Mouse (Mus musculus): Measurements from ENCODE around the gene Stoml2.
A peak's percentile ranks its signal among the peaks of the same experiment; 100 is the strongest.

The Stoml2 gene

DNA sequence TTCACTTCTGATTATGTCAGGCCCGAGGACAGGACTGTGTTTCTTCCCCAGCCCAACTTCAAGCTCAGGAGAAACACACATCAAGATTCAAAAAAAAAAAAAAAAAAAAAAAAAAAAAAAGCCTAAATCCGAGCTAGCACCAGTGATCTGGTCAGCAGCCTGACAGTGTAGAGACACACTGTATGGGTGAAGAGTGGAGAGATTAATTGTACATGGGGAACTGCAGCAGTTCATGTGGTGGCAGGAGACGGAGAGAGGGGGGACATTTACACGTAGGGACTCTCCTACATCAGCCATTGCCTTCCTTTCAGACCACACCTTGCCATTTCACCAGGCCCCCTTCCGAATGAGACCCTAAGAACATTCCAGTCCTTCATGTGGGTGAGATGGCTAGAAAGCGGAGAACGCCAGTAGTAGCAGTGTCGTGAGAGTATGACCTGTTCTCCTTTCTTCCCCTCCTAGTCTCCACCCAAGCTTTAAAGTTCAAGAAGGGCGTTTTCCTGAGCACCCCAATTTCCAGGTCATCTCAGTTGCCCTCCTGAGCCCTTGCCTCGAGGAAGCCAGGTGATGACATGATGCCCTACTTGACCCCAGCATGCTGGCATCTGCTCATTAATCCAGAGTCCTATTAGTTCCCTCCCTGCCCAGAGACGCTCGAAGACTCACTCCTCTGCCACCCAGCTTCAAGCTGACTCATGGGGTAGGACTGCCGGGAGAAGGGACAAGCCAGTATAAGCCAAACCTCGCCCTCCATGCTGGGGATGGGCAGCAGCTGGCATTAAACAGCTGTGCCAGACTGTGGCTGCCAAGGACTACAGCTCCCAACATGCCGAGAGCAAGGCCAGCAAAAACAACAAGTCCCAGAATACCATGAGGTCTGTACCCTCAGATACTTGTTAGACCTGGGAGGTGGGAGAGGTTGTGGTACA, 7.3 kb upstream of the Stoml2 start:
- peak; percentile 27 for DNase-seq (ENCODE audit: low spot score)

DNA sequence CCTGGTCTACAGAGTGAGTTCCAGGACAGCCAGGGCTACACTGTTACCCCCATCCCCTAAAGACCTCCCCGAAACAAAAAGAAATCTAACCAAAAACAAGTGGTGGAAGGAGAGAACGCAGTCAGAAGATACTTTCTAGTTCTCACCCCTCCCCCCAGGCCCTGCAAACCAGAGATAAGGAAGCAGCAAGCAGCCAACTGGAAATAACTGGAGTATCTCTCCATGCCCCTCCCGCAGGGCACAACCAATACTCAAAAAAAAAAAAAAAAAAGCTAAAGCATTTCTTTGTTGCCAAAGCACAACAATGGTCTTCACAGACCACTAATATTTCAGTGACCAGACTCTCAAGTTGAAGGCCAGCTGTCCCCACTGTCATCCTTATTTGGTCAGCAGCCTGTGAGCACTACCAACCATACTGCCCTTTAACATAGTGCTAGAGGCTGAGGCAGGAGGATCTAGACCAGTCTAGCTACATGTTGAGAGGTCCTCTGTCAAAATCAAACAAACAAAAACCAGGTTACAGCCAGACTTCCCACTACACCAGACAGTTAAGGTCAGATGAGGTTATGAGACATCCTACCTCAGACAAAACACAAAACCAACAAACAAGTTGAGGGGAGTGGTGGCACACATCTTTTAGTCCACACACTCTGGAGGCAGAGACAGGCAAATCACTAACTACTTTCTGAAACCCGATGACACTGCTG, 6.5 kb upstream of the Stoml2 start:
- DNase-seq (ENCODE audit: low spot score), result no peak

DNA sequence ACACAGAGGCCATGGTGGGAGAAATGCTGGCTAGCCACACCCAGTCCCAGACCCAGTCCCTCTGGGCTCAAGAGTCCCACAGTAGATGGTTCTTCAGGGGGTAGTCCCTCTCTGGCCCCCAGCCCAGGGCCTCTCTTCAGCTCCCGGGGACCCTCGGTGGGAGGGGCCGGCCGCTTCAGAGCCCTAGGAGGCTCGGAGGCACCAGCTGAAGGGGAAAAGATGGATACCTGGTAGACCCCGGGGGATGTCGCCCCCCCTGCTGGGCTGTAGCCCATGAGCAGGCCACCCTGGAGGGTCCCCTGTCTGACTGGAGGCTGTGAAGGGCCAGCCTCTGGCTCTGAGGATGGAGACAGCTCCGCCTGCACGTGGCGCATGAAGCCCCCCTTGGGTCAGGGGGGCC, 4.8 kb upstream of the Stoml2 start:
- DNase-seq (ENCODE audit: low spot score), result no peak

DNA sequence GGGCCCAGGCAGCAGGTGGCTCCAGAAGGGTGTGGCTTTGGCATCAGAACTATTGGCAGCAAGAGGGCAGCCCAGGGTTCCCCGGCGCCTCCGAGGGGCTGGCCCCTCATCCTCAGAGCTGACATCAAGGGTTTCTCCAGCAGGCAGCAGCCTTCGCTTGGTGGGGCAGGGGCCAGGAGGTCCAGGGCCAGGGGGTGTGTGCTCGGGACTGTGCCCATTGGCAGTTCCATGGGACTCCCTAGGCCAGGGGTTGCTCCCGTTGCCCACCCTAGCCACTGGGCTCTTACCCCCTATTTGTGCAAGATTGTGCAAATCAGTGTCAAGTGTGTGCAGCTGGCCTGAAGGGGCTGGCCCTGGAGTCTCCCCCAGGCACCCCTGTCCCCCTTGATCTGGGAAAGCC, 4.3 kb upstream of the Stoml2 start:
- no peak for DNase-seq (ENCODE audit: low spot score)

DNA sequence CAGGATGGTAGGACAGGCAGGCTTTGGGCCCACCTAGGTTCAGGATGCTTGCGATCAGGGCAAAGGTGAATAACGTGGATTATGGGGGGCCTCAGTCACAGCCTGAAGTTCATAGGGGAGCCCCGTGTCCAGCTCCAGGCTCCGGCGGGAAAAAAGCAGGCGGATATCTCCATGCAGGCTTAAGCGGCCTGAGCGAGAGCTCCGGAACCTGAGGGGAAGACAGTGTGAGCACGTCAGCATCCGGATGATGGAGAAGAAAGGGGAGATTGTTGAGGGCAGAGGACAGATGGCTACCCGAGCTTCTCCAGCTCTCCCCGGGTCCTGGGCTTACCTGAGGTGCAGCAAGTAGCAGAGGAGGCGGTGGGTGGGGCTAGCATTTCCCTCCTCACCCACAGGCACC, 2.0 kb upstream of the Stoml2 start:
- no peak for DNase-seq (ENCODE audit: low spot score)

- DNase-seq (ENCODE audit: low spot score), result no peak
These were observed 991 bp upstream of the Stoml2 start for GRCm38 (mm10) chr4:43032501-43032900.

GRCm38 (mm10) chr4:43030780-43031230, 705 bp downstream of the Stoml2 start:
- DNase-seq (ENCODE audit: low spot score), result no peak

- no peak for DNase-seq (ENCODE audit: low spot score)
These were observed 1.2 kb downstream of the Stoml2 start for GRCm38 (mm10) chr4:43030352-43030751.

- DNase-seq (ENCODE audit: low spot score), result no peak
These were observed 1.8 kb downstream of the Stoml2 start for GRCm38 (mm10) chr4:43029749-43030148.

- no peak for DNase-seq (ENCODE audit: low spot score)
These were observed 2.4 kb downstream of the Stoml2 start for GRCm38 (mm10) chr4:43029121-43029520.

DNA sequence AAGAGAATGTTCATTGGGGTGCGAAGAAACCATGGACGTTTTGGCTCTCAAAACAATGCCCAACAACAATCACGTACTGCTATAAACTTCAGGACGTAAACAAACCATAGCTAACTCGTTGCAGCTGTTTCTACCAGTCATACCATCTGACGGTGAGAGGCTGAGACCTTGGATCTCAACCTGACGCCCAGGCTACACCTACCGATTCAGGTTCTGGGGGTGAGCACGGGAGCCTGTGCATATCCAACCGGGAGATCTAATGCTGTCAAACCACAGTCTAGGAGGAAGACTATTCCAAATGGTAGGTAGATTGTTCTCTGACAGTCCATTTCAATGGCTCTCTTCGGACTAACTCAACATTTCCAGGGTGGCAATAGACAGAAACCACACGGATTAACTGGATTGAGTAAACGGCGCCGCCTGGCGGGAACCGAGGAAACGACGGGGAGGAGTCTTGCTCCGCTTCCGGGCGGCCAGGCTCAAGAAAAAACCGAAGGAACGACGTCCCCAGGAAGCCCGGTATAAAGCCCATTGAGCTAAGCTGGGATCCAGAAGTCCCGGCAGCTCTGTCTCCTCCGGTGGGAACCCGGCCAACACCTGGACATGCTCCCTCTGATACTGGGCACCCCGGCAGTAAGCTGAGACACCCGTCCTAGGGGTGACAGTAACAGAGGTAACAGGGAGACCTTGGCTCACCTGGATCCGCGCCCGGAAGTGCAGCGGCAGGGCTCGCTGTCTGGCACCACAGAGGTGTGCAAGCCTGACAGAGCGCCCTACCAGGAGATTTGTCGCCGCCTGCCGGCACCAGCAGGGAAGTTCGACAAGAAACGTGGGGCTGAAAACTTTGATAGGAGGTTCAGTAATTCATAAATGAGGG, 6.2 kb downstream of the Stoml2 start, which contains the start of gene Pigo:
TSS of gene Pigo (minus strand) at position 736 of the 877 bp plus-strand sequence.
- DNase-seq (ENCODE audit: low spot score), result peak; percentile 93

DNA sequence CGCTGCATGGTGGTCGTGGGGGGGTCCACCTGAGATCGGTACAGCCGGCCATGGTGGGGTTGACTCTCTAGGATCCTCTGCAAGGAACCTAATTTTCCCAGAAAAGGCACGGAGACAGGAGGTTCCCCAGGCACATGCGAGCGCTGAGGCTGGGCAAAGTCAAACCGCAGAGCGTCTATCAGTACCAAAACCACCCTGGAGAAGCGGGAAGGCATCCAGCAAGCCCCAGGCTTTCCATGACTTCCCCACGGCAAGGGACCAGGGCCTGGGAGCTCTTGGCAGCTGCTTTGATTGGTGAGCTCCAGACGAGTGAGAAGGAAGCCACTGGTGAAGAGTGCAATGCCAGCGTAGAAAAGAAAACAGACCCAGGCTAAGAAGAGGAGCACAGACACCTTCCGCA, 6.8 kb downstream of the Stoml2 start:
- no peak for DNase-seq (ENCODE audit: low spot score)

DNA sequence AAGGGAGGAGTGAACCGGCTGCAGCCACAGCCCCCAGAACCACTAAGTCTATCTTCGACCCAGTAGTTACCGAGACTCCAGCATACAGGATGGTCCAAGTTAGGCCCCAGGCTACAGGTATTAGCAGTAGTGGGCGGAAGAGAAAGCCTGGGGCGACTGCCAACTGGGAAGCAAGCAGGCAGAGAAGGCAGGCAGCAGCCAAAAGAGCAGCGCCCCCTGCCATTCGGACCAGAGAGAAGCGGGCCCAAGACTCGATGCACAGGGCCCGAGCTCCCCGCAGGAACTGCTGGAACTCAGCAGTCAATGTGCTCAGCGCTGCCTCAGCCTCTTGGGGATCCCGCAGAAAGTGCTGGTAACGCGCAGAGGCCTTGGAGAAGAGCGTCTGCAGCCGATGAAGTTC, 10.2 kb downstream of the Stoml2 start:
- DNase-seq (ENCODE audit: low spot score), result no peak

- no peak for DNase-seq (ENCODE audit: low spot score)
These were observed 10.6 kb downstream of the Stoml2 start for GRCm38 (mm10) chr4:43020876-43021275.

DNA sequence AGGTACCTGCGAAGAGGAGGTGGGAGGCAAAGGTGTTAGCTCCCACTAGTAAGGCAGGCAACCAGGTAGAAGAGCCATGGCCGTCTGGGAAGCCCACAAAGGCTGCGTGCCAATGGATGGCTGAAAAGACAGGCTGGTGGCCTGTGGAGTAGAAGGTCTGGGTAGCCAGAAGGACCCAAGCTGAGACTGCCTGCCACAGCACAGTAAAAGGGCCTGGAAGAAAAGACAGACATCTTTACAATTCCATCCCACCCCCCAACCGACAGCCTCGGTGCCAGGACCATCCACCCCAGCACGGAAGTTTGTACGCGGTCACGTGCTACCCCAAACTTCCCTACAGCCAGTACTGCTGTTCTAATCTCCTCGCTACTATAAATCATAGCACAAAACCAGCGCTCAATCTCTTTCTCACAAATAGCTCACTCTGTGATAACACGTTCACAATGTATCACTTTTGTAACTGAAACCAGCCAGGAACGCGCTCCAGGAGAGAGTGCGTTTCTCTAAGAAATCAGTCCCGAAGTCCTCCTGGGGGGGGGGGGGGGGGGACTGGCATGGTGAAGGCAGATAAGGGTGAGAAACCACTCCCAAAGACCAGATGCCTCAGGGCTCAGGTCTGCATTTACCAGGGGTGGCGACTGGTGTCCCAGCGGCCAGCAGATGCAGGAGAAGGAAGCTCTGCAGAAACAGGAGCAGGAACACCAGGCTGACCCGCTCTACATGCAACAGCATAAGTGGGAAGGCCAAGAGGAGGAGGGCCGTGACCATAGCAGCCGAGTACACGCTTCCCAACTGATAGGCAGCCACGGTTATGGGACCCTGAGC, 11.7 kb downstream of the Stoml2 start:
- no peak for DNase-seq (ENCODE audit: low spot score)

DNA sequence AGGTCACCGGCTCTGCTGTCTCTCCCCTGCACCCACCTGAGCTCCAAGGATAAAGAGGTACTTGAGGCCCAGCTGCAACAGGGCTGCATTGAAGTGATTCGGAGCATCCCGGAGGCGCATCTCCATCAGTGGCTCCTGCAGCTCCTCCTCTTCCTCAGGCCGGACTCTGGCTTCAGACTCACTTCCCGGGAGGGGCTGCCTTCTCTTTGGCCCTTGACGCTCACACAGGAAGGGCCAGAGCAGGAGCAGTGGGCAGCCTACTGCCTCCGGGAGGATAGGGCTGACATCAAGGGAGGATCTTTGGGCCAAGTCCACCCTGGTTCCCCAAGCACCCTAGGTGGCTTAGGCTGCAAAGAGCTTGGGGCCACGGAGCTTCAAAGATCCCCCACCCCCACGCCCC, 12.3 kb downstream of the Stoml2 start:
- DNase-seq (ENCODE audit: low spot score), result no peak

GRCm38 (mm10) chr4:43018156-43018555, 13.4 kb downstream of the Stoml2 start:
- DNase-seq (ENCODE audit: low spot score), result no peak

GRCm38 (mm10) chr4:43012091-43012490, 19.4 kb downstream of the Stoml2 start:
- no peak for DNase-seq (ENCODE audit: low spot score)

DNA sequence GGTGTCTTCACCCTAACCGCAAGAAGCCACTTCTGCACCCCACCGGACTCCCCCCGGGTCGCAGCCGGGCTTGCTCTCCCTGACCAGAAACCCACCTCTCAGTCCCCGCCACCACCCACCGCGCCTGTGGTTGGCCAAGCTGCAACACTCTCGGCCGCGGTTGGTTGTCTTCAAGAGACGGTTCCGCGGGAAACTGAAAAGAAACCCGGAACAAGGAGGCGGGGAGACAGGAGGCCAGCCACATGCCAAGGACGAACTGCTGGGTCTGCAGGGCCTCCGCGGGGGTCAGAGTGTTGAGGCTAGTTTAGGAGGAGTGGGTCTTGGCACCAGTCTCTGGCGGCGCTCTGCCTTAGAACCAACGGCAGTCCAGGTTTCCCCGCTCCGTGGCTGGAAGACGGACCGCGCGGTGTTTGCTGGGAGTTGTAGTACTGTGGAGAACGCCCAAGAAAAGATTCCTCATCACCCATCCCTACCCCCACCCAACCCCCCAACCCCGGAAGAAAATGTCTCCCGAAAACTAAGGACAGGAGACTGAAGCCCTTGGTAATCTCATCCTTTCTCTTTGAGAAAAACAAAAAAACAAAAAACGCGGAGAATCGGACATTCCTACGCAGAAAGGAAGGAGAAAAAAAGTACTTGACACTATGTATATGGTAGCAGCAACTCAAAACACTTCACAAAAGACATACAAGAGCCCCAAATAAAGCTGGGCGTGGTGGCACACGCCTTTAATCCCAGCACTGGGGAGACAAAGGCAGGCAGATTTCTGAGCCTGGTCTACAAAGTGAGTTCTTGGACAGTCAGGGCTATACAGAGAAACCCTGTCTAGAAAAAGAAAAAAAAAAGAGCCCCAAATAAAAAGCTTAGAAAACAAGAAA, 21.1 kb downstream of the Stoml2 start, which contains the start of gene Fancg:
TSS of gene Fancg (minus strand) at position 346 of the 878 bp plus-strand sequence.
- DNase-seq (ENCODE audit: low spot score), result peak; percentile 83

GRCm38 (mm10) chr4:43005765-43006164, 25.7 kb downstream of the Stoml2 start:
- DNase-seq (ENCODE audit: low spot score), result peak; percentile 70

All from lung, postnatal 25 days (tissue).